Mouse (Mus musculus) heart, adult 2 months (tissue): Measurements from ENCODE around the gene Mrpl9.

ENCODE experiments used
- CTCF ChIP-seq: fragments of 200-600 bp; IDR thresholded peaks from 2 replicates; pipeline ENCODE4 v1.8.1; 2022; ENCODE audit warnings: antibody characterized with exemption, mild to moderate bottlenecking, moderate library complexity
- EP300 ChIP-seq: fragments of 200-500 bp; IDR thresholded peaks from 2 replicates; pipeline ENCODE4 v1.6.1; 2011; ENCODE audit warnings: low read depth, low read length, control low read depth; ENCODE audit not compliant: insufficient read depth
- POLR2A ChIP-seq: fragments of 200-500 bp; IDR thresholded peaks from 2 replicates; pipeline ENCODE4 v1.6.1; 2011; ENCODE audit warnings: mild to moderate bottlenecking, low read depth, low read length, control low read depth; ENCODE audit not compliant: insufficient read depth

DNA sequence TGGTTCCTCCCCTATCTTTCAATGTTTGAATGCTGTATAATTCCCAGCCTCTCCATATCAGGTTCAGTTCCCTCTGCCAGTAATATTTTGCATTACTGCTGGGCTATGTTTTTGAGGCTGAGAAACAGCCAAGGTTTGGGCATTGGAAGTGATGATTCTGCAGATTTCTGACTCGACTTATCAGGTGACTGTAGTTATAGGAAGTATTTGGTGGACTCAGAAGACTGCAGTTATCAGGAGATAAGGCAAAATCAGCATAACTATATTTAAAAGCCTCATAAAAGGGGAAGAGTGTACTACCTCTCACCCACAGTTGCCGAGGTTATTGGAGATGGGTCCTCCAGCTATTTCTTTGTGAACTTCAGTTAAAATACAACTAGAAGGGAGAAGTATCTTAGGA is 12.1 kb upstream of the Mrpl9 start:
- TF ChIP-seq POLR2A: no peak
- no peak for TF ChIP-seq CTCF
- no peak for TF ChIP-seq EP300
